Mouse (Mus musculus) left cerebral cortex, adult 2 months (tissue): ENCODE results near the gene Apobr. TPM values are rescaled to one million over a fixed set of nuclear protein-coding genes. Genes with fewer than 3 reads are reported as not detected.

ENCODE experiments used
- DNase-seq, 2 experiments: peaks; one replicate each; pipeline ENCODE4 v3.0.0; 2021 to 2022; ENCODE audit warnings: low spot score in 2 of 2, mixed read lengths in 1 of 2; ENCODE audit errors: extremely low spot score in 1 of 2
- H3K27ac ChIP-seq: fragments of 200-600 bp; 2 replicates; pipeline ENCODE4 v1.8.1; 2022
- H3K4me3 ChIP-seq: fragments of 200-600 bp; 2 replicates; pipeline ENCODE4 v1.8.1; 2022
- CTCF ChIP-seq: fragments of 200-600 bp; IDR thresholded peaks from 2 replicates; pipeline ENCODE4 v1.8.1; 2022; ENCODE audit warnings: antibody characterized with exemption, mild to moderate bottlenecking, moderate library complexity
- intact Hi-C: fragments of 180-260 bp; cut with DNase I; formaldehyde crosslinking; loops from one replicate; pipeline ENCODE4 v1.15.1; 2025
- microRNA-seq, 2 experiments: library from miRNA; unstranded; fragments of <30 nt; microRNA quantifications; one replicate each; pipeline ENCODE4 v1.2.0; 2021
- total RNA-seq, 2 experiments: library from RNA; stranded (reverse); gene quantifications; 2 replicates each; pipeline ENCODE4 v1.2.3; 2021

Apobr gene
- total RNA-seq, 2 experiments from 2014 or later, result 0.45 to 1.2 TPM

DNA sequence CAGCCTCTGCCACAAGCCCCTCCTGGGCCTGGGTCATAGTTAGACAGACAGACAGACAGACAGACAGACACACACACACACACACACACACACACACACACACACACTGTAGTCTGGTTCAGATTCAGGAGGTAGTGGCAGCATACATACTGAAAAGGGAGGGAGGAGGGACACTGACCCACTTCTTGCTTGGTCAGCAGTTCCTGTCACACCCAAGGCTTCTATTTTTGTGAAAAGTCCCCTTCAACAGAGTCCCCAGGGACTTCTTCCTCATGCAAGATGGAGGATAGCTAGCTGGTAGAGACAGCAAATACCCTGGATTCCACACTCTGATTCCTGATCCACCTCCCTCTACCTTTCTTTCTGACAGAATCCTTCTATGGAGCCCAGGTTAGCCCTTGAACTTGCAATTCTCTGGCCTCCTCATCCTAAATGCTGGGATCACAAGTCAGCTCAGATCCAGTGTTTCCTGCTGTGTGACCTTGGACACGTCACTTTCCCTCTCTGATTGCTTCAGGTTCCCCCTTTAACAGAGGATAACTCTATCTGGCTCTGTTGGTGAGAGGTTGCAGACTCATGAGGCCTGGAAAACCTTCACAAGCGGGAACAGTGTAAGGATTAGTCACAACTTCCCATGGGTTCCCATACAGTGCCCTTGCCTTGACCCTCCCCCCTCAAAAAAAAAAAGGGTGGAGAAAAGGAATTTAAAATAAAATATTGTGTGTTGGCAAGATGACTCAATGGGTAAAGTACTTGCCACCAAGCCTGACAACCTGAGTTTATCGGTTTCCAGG is 41.3 kb downstream of the Apobr start:
- no peak for DNase-seq
- H3K4me3 ChIP-seq, result no peak overlapping the region
- intact Hi-C loops, result no loop called here
- no peak overlapping the region for H3K27ac ChIP-seq
- no peak for TF ChIP-seq CTCF

- Histone ChIP-seq H3K4me3 (no peak overlapping the region), H3K27ac (no peak overlapping the region)
- TF ChIP-seq CTCF, result no peak
- no peak for DNase-seq
- intact Hi-C loops, result no loop called here
These were observed 43.4 kb downstream of the Apobr start for GRCm38 (mm10) chr7:126628111-126628510.

DNA sequence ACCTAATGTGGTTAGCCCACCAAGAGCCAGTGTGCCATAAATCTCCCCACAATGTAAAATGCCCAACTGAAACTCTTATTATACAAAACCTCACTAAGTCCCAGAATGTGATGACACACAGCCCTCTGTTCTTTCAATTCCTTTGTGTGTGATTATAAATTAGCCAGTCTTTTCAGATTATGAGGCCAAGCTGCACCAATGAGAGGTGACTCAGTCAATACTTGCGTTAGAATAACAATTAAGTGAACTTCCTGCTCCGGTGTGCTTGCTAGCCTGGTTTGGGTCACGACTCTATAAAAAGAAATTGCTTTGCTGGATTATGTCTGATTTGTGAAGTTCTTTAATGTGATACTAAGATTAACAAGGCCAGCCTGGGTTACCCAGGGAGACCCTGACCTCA is 45.2 kb downstream of the Apobr start:
- intact Hi-C loops, result no loop called here
- DNase-seq, result no peak
- no peak for TF ChIP-seq CTCF
- Histone ChIP-seq H3K4me3 (no peak overlapping the region), H3K27ac (no peak overlapping the region)

- TF ChIP-seq CTCF, result no peak
- intact Hi-C loops, result no loop called here
- no peak for DNase-seq
- Histone ChIP-seq H3K4me3 (no peak within 1 kb of the TSS), H3K27ac (no peak within 1 kb of the TSS)
These were observed 46.2 kb downstream of the Apobr start, which contains the start of gene Nupr1 for GRCm38 (mm10) chr7:126630824-126631518. Nupr1 (minus strand) TSS chr7:126630861.

GRCm38 (mm10) chr7:126632478-126632877 is 47.7 kb downstream of the Apobr start:
- Histone ChIP-seq H3K4me3 (no peak overlapping the region), H3K27ac (no peak overlapping the region)
- intact Hi-C loops, result no loop called here
- no peak for TF ChIP-seq CTCF
- no peak for DNase-seq

- no peak for TF ChIP-seq CTCF
- intact Hi-C loops, result no loop called here
These were observed 50.6 kb downstream of the Apobr start for GRCm38 (mm10) chr7:126635375-126635774.

DNA sequence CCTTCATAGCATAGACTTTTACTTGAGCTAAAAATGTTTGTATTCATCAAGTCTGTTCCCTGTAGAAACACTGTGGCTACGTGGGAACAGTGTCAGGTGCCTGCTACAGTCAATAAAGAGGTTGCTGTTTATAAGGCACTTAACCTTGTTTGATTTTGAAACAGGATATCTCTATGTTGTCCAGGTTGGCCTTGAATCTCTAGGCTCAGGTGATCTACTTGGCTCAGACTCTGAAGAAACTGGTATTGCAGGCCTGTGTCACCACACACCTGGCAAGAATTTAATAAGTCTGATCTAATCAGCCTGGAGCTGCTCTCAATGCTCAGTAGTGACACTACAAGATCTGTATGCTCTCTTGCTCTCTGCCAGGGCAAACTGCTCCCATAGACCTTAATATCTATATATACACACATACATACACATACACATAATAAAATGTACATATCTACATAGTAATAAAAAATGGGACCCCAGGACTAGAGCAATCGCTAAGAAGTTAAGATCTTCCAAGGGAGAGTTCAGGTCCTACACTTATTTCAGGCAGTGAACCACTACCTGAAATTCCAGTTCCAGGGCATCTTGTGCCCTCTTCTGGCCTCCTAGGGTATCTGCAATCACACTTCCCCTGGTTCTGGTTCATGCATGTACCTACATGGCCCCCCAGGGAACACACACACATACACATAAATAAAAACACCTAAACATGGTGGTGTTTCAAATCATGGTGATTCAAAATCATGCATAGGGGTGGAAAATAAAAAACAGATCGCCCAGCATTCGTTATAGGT is 52.2 kb downstream of the Apobr start:
- intact Hi-C loops, result loop anchor here (2.0 kb wide), 2 partner anchors 50 to 58 kb away; no protein-coding TSS in a partner anchor
- peak; percentile 17 to 20 for DNase-seq
- H3K4me3 ChIP-seq, result no peak overlapping the region
- H3K27ac ChIP-seq, result no peak overlapping the region
- peak; percentile 77 for TF ChIP-seq CTCF

More at GRCm38 (mm10) chr7:126635375-126635774, 50.6 kb downstream of the Apobr start:
- Histone ChIP-seq H3K4me3 (no peak overlapping the region), H3K27ac (no peak overlapping the region)
- DNase-seq, result no peak

Small RNA genes lying within 50 kb of the gene (microRNA-seq; reads per million reads assigned to microRNA genes)
- 4.6 to 6.0 reads per million in 2 experiments for gene Mir7059

Other genes with a start within 250 kb of the Apobr start
- gene Lat, start 215.4 kb upstream of the Apobr start, total RNA-seq, result 1 to 10 TPM in 1 of 2 experiments, under 1 TPM in 1; 0.93 to 1.2 TPM
- gene Spns1, start 207.5 kb upstream of the Apobr start, total RNA-seq, result 10 to 100 TPM; 85.0 to 95.6 TPM
- 1 to 10 TPM; 6.2 to 6.8 TPM for gene Nfatc2ip, start 188.2 kb upstream of the Apobr start, total RNA-seq
- gene Cd19, start 170.1 kb upstream of the Apobr start, total RNA-seq, result not detected
- 10 to 100 TPM; 14.7 to 14.8 TPM for gene Rabep2, start 156.2 kb upstream of the Apobr start, total RNA-seq
- under 1 TPM; 0.14 to 0.35 TPM for gene Atp2a1, start 121.8 kb upstream of the Apobr start, total RNA-seq
- gene Sh2b1, start 109.5 kb upstream of the Apobr start, total RNA-seq, result 10 to 100 TPM; 76.5 to 78.3 TPM
- 10 to 100 TPM; 78.0 to 93.5 TPM for gene Tufm, start 97.6 kb upstream of the Apobr start, total RNA-seq
- gene Atxn2l, start 81.5 kb upstream of the Apobr start, total RNA-seq, result 100 to 1,000 TPM; 131 to 139 TPM
- 100 to 1,000 TPM; 173 to 179 TPM for gene Eif3c, start 18.5 kb upstream of the Apobr start, total RNA-seq
- gene Cln3, start 875 bp downstream of the Apobr start, total RNA-seq, result 10 to 100 TPM; 24.4 to 30.8 TPM
- not detected for gene Il27, start 10.0 kb downstream of the Apobr start, total RNA-seq
- 10 to 100 TPM; 17.6 to 21.0 TPM for gene Nupr1, start 45.9 kb downstream of the Apobr start, total RNA-seq
- gene Sgf29, start 64.4 kb downstream of the Apobr start, total RNA-seq, result 10 to 100 TPM; 30.2 to 33.5 TPM
- 10 to 100 TPM; 10.8 to 13.6 TPM for gene Sult1a1, start 91.5 kb downstream of the Apobr start, total RNA-seq
- 100 to 1,000 TPM; 100 to 106 TPM for gene Bola2, start 110.5 kb downstream of the Apobr start, total RNA-seq
- gene Slx1b, start 110.8 kb downstream of the Apobr start, total RNA-seq, result 10 to 100 TPM; 17.9 to 21.1 TPM
- 100 to 1,000 TPM; 164 to 185 TPM for gene Coro1a, start 122.8 kb downstream of the Apobr start, total RNA-seq
- gene Mapk3, start 174.7 kb downstream of the Apobr start, total RNA-seq, result 100 to 1,000 TPM; 155 to 166 TPM
- 1 to 10 TPM; 2.4 to 3.4 TPM for gene Gdpd3, start 181.4 kb downstream of the Apobr start, total RNA-seq
- gene Ypel3, start 192.0 kb downstream of the Apobr start, total RNA-seq, result 100 to 1,000 TPM; 312 to 323 TPM
- 1 to 10 TPM; 1.1 to 1.2 TPM for gene Tbx6, start 196.5 kb downstream of the Apobr start, total RNA-seq
- gene Ppp4c, start 207.6 kb downstream of the Apobr start, total RNA-seq, result 10 to 100 TPM; 50.4 TPM
- 10 to 100 TPM; 71.6 to 77.4 TPM for gene Fam57b, start 212.7 kb downstream of the Apobr start, total RNA-seq
- gene 4930451I11Rik, start 246.7 kb downstream of the Apobr start, total RNA-seq, result not detected